Mouse (Mus musculus) frontal cortex, postnatal 25 days (tissue): ENCODE results near the gene Rdh16f1.
"Not testable (repeated sequence)": the region's sequence is repeated elsewhere in the genome, so short reads cannot be mapped to it uniquely, and the experiment has no call there.

Source experiments
- DNase-seq, 2 experiments: peaks; one replicate each; pipeline ENCODE4 v3.0.0; 2022; ENCODE audit warnings: low spot score in 2 of 2

The Rdh16f1 gene

GRCm38 (mm10) chr10:127748847-127749612 lies 10.6 kb upstream of the Rdh16f1 start:
- DNase-seq, result no peak

GRCm38 (mm10) chr10:127750136-127750777 lies 9.3 kb upstream of the Rdh16f1 start:
- DNase-seq, result no peak

GRCm38 (mm10) chr10:127751548-127751947 lies 8.0 kb upstream of the Rdh16f1 start, which contains the start of gene Gpr182:
TSS of gene Gpr182 (minus strand) at chr10:127751732.
- DNase-seq, result no peak

- DNase-seq, result no peak
These were observed 4.9 kb upstream of the Rdh16f1 start for GRCm38 (mm10) chr10:127754566-127755166.

GRCm38 (mm10) chr10:127755246-127755645 lies 4.3 kb upstream of the Rdh16f1 start:
- no peak for DNase-seq

- DNase-seq, result no peak
These were observed 3.7 kb upstream of the Rdh16f1 start for GRCm38 (mm10) chr10:127755770-127756468.

- not testable (repeated sequence) for DNase-seq
These were observed 3.3 kb downstream of the Rdh16f1 start for GRCm38 (mm10) chr10:127762926-127763325.

- no peak for DNase-seq
These were observed 4.5 kb downstream of the Rdh16f1 start for GRCm38 (mm10) chr10:127763914-127764680.

GRCm38 (mm10) chr10:127766564-127766963 lies 7.0 kb downstream of the Rdh16f1 start:
- DNase-seq, result no peak

GRCm38 (mm10) chr10:127776011-127776410 lies 16.4 kb downstream of the Rdh16f1 start, which contains the start of gene Rdh9:
TSS of gene Rdh9 (plus strand) at chr10:127776386.
- DNase-seq, result no peak

GRCm38 (mm10) chr10:127782321-127782720 lies 22.7 kb downstream of the Rdh16f1 start:
- not testable (repeated sequence) for DNase-seq

- not testable (repeated sequence) for DNase-seq
These were observed 25.8 kb downstream of the Rdh16f1 start for GRCm38 (mm10) chr10:127785411-127785810.

- DNase-seq, result no peak
These were observed 39.7 kb downstream of the Rdh16f1 start for GRCm38 (mm10) chr10:127799295-127799694.

GRCm38 (mm10) chr10:127800891-127801290 lies 41.3 kb downstream of the Rdh16f1 start, which contains the start of gene Rdh16:
TSS of gene Rdh16 (plus strand) at chr10:127801152.
- DNase-seq, result no peak

- DNase-seq, result no peak
These were observed 42.0 kb downstream of the Rdh16f1 start for GRCm38 (mm10) chr10:127801612-127802011.

GRCm38 (mm10) chr10:127802236-127802635 lies 42.6 kb downstream of the Rdh16f1 start:
- no peak for DNase-seq

- no peak for DNase-seq
These were observed 44.8 kb downstream of the Rdh16f1 start for GRCm38 (mm10) chr10:127804416-127804815.

- DNase-seq, result no peak
These were observed 56.3 kb downstream of the Rdh16f1 start for GRCm38 (mm10) chr10:127815888-127816287.

GRCm38 (mm10) chr10:127817268-127817910 lies 57.8 kb downstream of the Rdh16f1 start:
- not testable (repeated sequence) for DNase-seq

- DNase-seq, result not testable (repeated sequence)
These were observed 62.2 kb downstream of the Rdh16f1 start for GRCm38 (mm10) chr10:127821806-127822205.

GRCm38 (mm10) chr10:127825386-127825785 lies 65.8 kb downstream of the Rdh16f1 start:
- no peak for DNase-seq
